Mouse (Mus musculus) cerebellum, postnatal 36 days (tissue): ENCODE measurements at regions not wholly inside any gene's neighbourhood (a gene's known extent, or its start where the extent isn't known, plus 50 kb on each side); places are given as distances from the start of the nearest gene placed in this dataset.

Source experiments
- DNase-seq, 2 experiments: peaks; one replicate each; pipeline ENCODE4 v3.0.0; 2021 to 2022; ENCODE audit warnings: mixed read lengths in 2 of 2

GRCm38 (mm10) chr5:76413886-76414285, 50.3 kb upstream of the Nmu start:
- peak in 1 of 2 experiments; percentile 5 for DNase-seq

- no peak for DNase-seq
These were observed 52.7 kb upstream of the Nmu start for GRCm38 (mm10) chr5:76416256-76416655.

- DNase-seq, result no peak
These were observed 53.5 kb upstream of the Nmu start for GRCm38 (mm10) chr5:76417137-76417536.

GRCm38 (mm10) chr5:76418901-76419823, 55.6 kb upstream of the Nmu start:
- no peak for DNase-seq

- DNase-seq, result no peak
These were observed 56.3 kb upstream of the Nmu start for GRCm38 (mm10) chr5:76419841-76420240.

GRCm38 (mm10) chr5:76420606-76421005, 57.0 kb upstream of the Nmu start:
- DNase-seq, result no peak

- no peak for DNase-seq
These were observed 60.0 kb upstream of the Nmu start for GRCm38 (mm10) chr5:76423593-76423992.

GRCm38 (mm10) chr5:76425680-76426079, 58.2 kb upstream of the Gm7271 start:
- DNase-seq, result no peak

GRCm38 (mm10) chr5:76427581-76427980, 56.3 kb upstream of the Gm7271 start:
- DNase-seq, result no peak

GRCm38 (mm10) chr5:76429441-76429840, 54.4 kb upstream of the Gm7271 start:
- no peak for DNase-seq

GRCm38 (mm10) chr5:76433623-76434022, 50.2 kb upstream of the Gm7271 start:
- DNase-seq, result no peak
